Mouse (Mus musculus) CH12.LX (cell line): ENCODE data around the gene Slc2a4. TPM values are rescaled to one million over a fixed set of nuclear protein-coding genes. Genes with fewer than 3 reads are reported as not detected.

ENCODE experiments used
- DNase-seq: peaks from one replicate; pipeline ENCODE4 v3.0.0-alpha.2; 2013; ENCODE audit errors: extremely low read depth
- H3K27ac ChIP-seq: 2 replicates; pipeline ENCODE4 v1.5.1; 2012; ENCODE audit warnings: low read depth, mild to moderate bottlenecking, control low read depth, moderate library complexity; ENCODE audit not compliant: insufficient read depth
- H3K27me3 ChIP-seq: replicated peaks from 2 replicates; pipeline ENCODE3; 2012; ENCODE audit warnings: inconsistent platforms
- H3K36me3 ChIP-seq, 2 experiments: replicated peaks in 1 of 2; 2 replicates each; pipeline versions ENCODE3 to v1.6.1; 2012; ENCODE audit warnings: inconsistent platforms in 1 of 2, low read length in 1 of 2, mild to moderate bottlenecking in 1 of 2, mixed read lengths in 1 of 2, moderate library complexity in 1 of 2; ENCODE audit not compliant: control insufficient read depth in 1 of 2, insufficient read depth in 1 of 2
- H3K4me1 ChIP-seq, 2 experiments: 2 replicates each; pipeline ENCODE4 v1.6.1; 2012; ENCODE audit warnings: inconsistent platforms in 1 of 2, moderate library complexity in 1 of 2; ENCODE audit not compliant: insufficient read depth in 2 of 2, control insufficient read depth in 1 of 2
- H3K4me2 ChIP-seq: 2 replicates; pipeline ENCODE4 v1.6.1; 2012; ENCODE audit warnings: low read depth, mild to moderate bottlenecking, control low read depth; ENCODE audit not compliant: poor library complexity, insufficient read depth, severe bottlenecking
- H3K4me3 ChIP-seq, 3 experiments: fragments of 150-350 bp in 1 of 3; sonication (generic) in 1 of 3; replicated peaks in 1 of 3; 2 replicates each; pipeline versions ENCODE3 to v1.5.1; 2011 to 2012; ENCODE audit warnings: low read depth in 2 of 3, low read length in 2 of 3, mild to moderate bottlenecking in 2 of 3, moderate library complexity in 2 of 3, control low read depth in 1 of 3, improper control_type of control experiment in 1 of 3, inconsistent platforms in 1 of 3, mixed read lengths in 1 of 3; ENCODE audit not compliant: poor library complexity in 1 of 3
- H3K79me2 ChIP-seq: replicated peaks from 2 replicates; pipeline ENCODE4 v1.6.1; 2012; ENCODE audit warnings: mild to moderate bottlenecking, moderate library complexity; ENCODE audit not compliant: control insufficient read depth, poor library complexity, insufficient read depth, severe bottlenecking; ENCODE audit errors: extremely low read depth
- H3K9ac ChIP-seq: 2 replicates; pipeline ENCODE4 v1.6.1; 2012; ENCODE audit warnings: low read depth, mild to moderate bottlenecking, control low read depth, moderate library complexity; ENCODE audit not compliant: insufficient read depth
- H3K9me3 ChIP-seq: replicated peaks from 2 replicates; pipeline ENCODE3; 2012; ENCODE audit warnings: low read length, inconsistent platforms, mixed read lengths
- BHLHE40 ChIP-seq: IDR thresholded peaks from 2 replicates; pipeline ENCODE4 v1.6.1; 2011; ENCODE audit warnings: mild to moderate bottlenecking, low read depth, low read length, improper control_type of control experiment
- CHD1 ChIP-seq: IDR thresholded peaks from 2 replicates; pipeline ENCODE4 v1.6.1; 2012; ENCODE audit warnings: low read depth, low read length, improper control_type of control experiment, inconsistent platforms
- CHD2 ChIP-seq: IDR thresholded peaks from 2 replicates; pipeline ENCODE4 v1.6.1; 2011; ENCODE audit warnings: low read length, improper control_type of control experiment
- CTCF ChIP-seq, 2 experiments: IDR thresholded peaks in 1 of 2; conservative IDR thresholded peaks in 1 of 2; 2 replicates each; pipeline ENCODE4 v1.5.1; 2011 to 2012; ENCODE audit warnings: low read depth in 2 of 2, low read length in 2 of 2, improper control_type of control experiment in 1 of 2, inconsistent platforms in 1 of 2, mild to moderate bottlenecking in 1 of 2, moderate library complexity in 1 of 2
- E2F4 ChIP-seq: IDR thresholded peaks from 2 replicates; pipeline ENCODE4 v1.6.1; 2011; ENCODE audit warnings: low read depth, low read length, improper control_type of control experiment; ENCODE audit not compliant: insufficient replicate concordance
- ELF1 ChIP-seq: IDR thresholded peaks from 2 replicates; pipeline ENCODE4 v1.6.1; 2014; ENCODE audit warnings: low read depth, mild to moderate bottlenecking, inconsistent platforms, low read length, improper control_type of control experiment
- EP300 ChIP-seq: IDR thresholded peaks from 2 replicates; pipeline ENCODE4 v1.6.1; 2011; ENCODE audit warnings: low read length, improper control_type of control experiment
- ETS1 ChIP-seq: conservative IDR thresholded peaks from 2 replicates; pipeline ENCODE4 v1.6.1; 2012; ENCODE audit warnings: low read depth, mild to moderate bottlenecking, inconsistent platforms, low read length, improper control_type of control experiment, moderate library complexity
- GABPA ChIP-seq: IDR thresholded peaks from 2 replicates; pipeline ENCODE4 v1.6.1; 2012; ENCODE audit warnings: low read depth, low read length, improper control_type of control experiment, inconsistent platforms; ENCODE audit not compliant: insufficient replicate concordance
- HCFC1 ChIP-seq: IDR thresholded peaks from 2 replicates; pipeline ENCODE4 v1.6.1; 2012; ENCODE audit warnings: low read depth, mild to moderate bottlenecking, inconsistent platforms, low read length, improper control_type of control experiment
- IRF4 ChIP-seq: IDR thresholded peaks from 2 replicates; pipeline ENCODE4 v1.6.1; 2014; ENCODE audit warnings: low read depth, mild to moderate bottlenecking, inconsistent platforms, low read length, improper control_type of control experiment
- JUN ChIP-seq: IDR thresholded peaks from 2 replicates; pipeline ENCODE4 v1.6.1; 2011; ENCODE audit warnings: low read depth, mild to moderate bottlenecking, low read length, improper control_type of control experiment, moderate library complexity; ENCODE audit not compliant: insufficient read depth
- KAT2A ChIP-seq: IDR thresholded peaks from 2 replicates; pipeline ENCODE4 v1.6.1; 2012; ENCODE audit warnings: low read length, improper control_type of control experiment, inconsistent platforms; ENCODE audit not compliant: insufficient replicate concordance
- MAX ChIP-seq: IDR thresholded peaks from 2 replicates; pipeline ENCODE4 v1.6.1; 2011; ENCODE audit warnings: low read length, improper control_type of control experiment
- MEF2A ChIP-seq: IDR thresholded peaks from 2 replicates; pipeline ENCODE4 v1.6.1; 2014; ENCODE audit warnings: low read depth, mild to moderate bottlenecking, inconsistent platforms, low read length, improper control_type of control experiment, borderline replicate concordance
- MXI1 ChIP-seq: IDR thresholded peaks from 2 replicates; pipeline ENCODE4 v1.6.1; 2011; ENCODE audit warnings: mild to moderate bottlenecking, low read depth, low read length, improper control_type of control experiment
- MYC ChIP-seq: IDR thresholded peaks from 2 replicates; pipeline ENCODE4 v1.6.1; 2011; ENCODE audit warnings: low read depth, mild to moderate bottlenecking, improper control_type of control experiment, low read length
- NRF1 ChIP-seq: IDR thresholded peaks from 2 replicates; pipeline ENCODE4 v1.6.1; 2014; ENCODE audit warnings: low read depth, mild to moderate bottlenecking, inconsistent platforms, low read length, improper control_type of control experiment, moderate library complexity
- POLR2A ChIP-seq: IDR thresholded peaks from 2 replicates; pipeline ENCODE4 v1.6.1; 2011; ENCODE audit warnings: low read depth, mild to moderate bottlenecking, improper control_type of control experiment, low read length
- POLR2AphosphoS2 ChIP-seq: IDR thresholded peaks from 2 replicates; pipeline ENCODE4 v1.6.1; 2011; ENCODE audit warnings: low read depth, low read length, improper control_type of control experiment
- RAD21 ChIP-seq: IDR thresholded peaks from 2 replicates; pipeline ENCODE4 v1.6.1; 2011; ENCODE audit warnings: low read depth, mild to moderate bottlenecking, low read length, improper control_type of control experiment, moderate library complexity
- RCOR1 ChIP-seq: conservative IDR thresholded peaks from 2 replicates; pipeline ENCODE4 v1.6.1; 2012; ENCODE audit warnings: low read depth, mild to moderate bottlenecking, inconsistent platforms, low read length, improper control_type of control experiment
- SIN3A ChIP-seq: IDR thresholded peaks from 2 replicates; pipeline ENCODE4 v1.6.1; 2012; ENCODE audit warnings: low read length, improper control_type of control experiment, inconsistent platforms
- SMC3 ChIP-seq: IDR thresholded peaks from 2 replicates; pipeline ENCODE4 v1.6.1; 2011; ENCODE audit warnings: low read depth, low read length, improper control_type of control experiment
- TBP ChIP-seq: conservative IDR thresholded peaks from 2 replicates; pipeline ENCODE4 v1.6.1; 2011; ENCODE audit warnings: low read depth, low read length, improper control_type of control experiment
- TCF12 ChIP-seq: IDR thresholded peaks from 2 replicates; pipeline ENCODE4 v1.6.1; 2014; ENCODE audit warnings: low read depth, mild to moderate bottlenecking, inconsistent platforms, low read length, improper control_type of control experiment
- UBTF ChIP-seq: IDR thresholded peaks from 2 replicates; pipeline ENCODE4 v1.6.1; 2012; ENCODE audit warnings: low read depth, mild to moderate bottlenecking, inconsistent platforms, low read length, improper control_type of control experiment, moderate library complexity
- USF2 ChIP-seq: conservative IDR thresholded peaks from 2 replicates; pipeline ENCODE4 v1.6.1; 2011; ENCODE audit warnings: low read depth, low read length, improper control_type of control experiment
- ZKSCAN1 ChIP-seq: IDR thresholded peaks from 2 replicates; pipeline ENCODE4 v1.6.1; 2012; ENCODE audit warnings: low read depth, inconsistent platforms, low read length, improper control_type of control experiment, borderline replicate concordance
- ZMIZ1 ChIP-seq: IDR thresholded peaks from 2 replicates; pipeline ENCODE4 v1.6.1; 2012; ENCODE audit warnings: low read depth, mild to moderate bottlenecking, inconsistent platforms, low read length, improper control_type of control experiment
- ZNF384 ChIP-seq: IDR thresholded peaks from 2 replicates; pipeline ENCODE4 v1.6.1; 2012; ENCODE audit warnings: low read depth, low read length, improper control_type of control experiment, inconsistent platforms
- dilution Hi-C: fragments of 300-500 bp; cut with MboI; formaldehyde crosslinking; loops from 2 replicates; pipeline ENCODE4 v1.14.3; 2020; ENCODE audit warnings: low sequenced_read_pairs; ENCODE audit not compliant: extremely low pct_unique_long_range_greater_than_20kb, extremely low pct_ligation_motif_present
- in situ Hi-C: fragments of 300-500 bp; cut with MboI; formaldehyde crosslinking; loops from 3 replicates; pipeline ENCODE4 v1.14.3; 2019; ENCODE audit warnings: low sequenced_read_pairs, low pct_ligation_motif_present, low pct_unique_long_range_greater_than_20kb, mixed read lengths
- polyA plus RNA-seq: library from polyadenylated mRNA; unstranded; fragments of >175 nt; gene quantifications from 2 replicates; pipeline ENCODE4 v1.2.1, GENCODE M21; 2012; ENCODE audit warnings: low read depth; ENCODE audit not compliant: insufficient read length
- total RNA-seq, 2 experiments: library from RNA; depleted of rRNA; stranded (reverse); fragments of 300-350 nt in 1 of 2; fragments of >200 nt in 1 of 2; gene quantifications; 2 replicates each; pipeline ENCODE4 v1.2.3; 2012 to 2014

Gene Slc2a4
- total and polyA plus RNA-seq, 3 experiments = 2.3 to 3.8 (median 2.6) TPM

GRCm38 (mm10) chr11:69982225-69982624 lies 34.2 kb upstream of the Slc2a4 start, which contains the start of gene Elp5:
Elp5 (minus strand) TSS chr11:69982517.
- peak within 1 kb of the TSS; percentile 57 for H3K27ac ChIP-seq
- dilution Hi-C loops = no loop called here
- in situ Hi-C loops = no loop called here

GRCm38 (mm10) chr11:69981141-69981762 lies 33.3 kb upstream of the Slc2a4 start, which contains the start of gene Ctdnep1:
Ctdnep1 (plus strand) TSS chr11:69981156.
- peaks cover 29 to 57% of the 10 kb centered on the region in 2 experiments for H3K36me3 ChIP-seq
- peaks cover 45% of the 10 kb centered on the region for H3K79me2 ChIP-seq
- in situ Hi-C loops (no loop called here), dilution Hi-C loops (no loop called here)
- H3K9me3 ChIP-seq = peaks cover 2% of the 10 kb centered on the region
- DNase-seq = no peak
- H3K4me1 ChIP-seq = peaks cover 5 to 33% of the 10 kb centered on the region in 2 experiments
- no peaks in the 10 kb centered on the region for H3K27me3 ChIP-seq
- H3K4me3 ChIP-seq = peak within 1 kb of the TSS; percentile 76 to 98 (median 82)
- peak within 1 kb of the TSS; percentile 71 for H3K27ac ChIP-seq
- peak within 1 kb of the TSS; percentile 91 for H3K4me2 ChIP-seq
- peak within 1 kb of the TSS; percentile 89 for H3K9ac ChIP-seq
- TF ChIP-seq GABPA (no peak), NRF1 (no peak), SIN3A (peak; percentile 55; the same call in 1 of the 2 replicates), POLR2A (no peak), HCFC1 (no peak), JUN (no peak), CTCF (conservative IDR thresholded peaks at IDR 0.05 in 1 of 2, IDR thresholded peaks at IDR 0.05 in 1 of 2; ENCODE audit: low read depth in 2 of 2, low read length in 2 of 2) (no peak), IRF4 (0 out of 2 replicates have a peak, but pooled peaks have one; percentile 10), ETS1 (no peak), ZKSCAN1 (no peak), MEF2A (no peak), KAT2A (no peak), TCF12 (peak; percentile 52; the same call in 1 of the 2 replicates), ZMIZ1 (no peak), CHD2 (no peak; the same call in 1 of the 2 replicates), USF2 (no peak), ZNF384 (no peak), MAX (no peak), RAD21 (no peak), CHD1 (no peak), BHLHE40 (0 out of 2 replicates have a peak, but pooled peaks have one; percentile 4), TBP (no peak), UBTF (no peak), POLR2AphosphoS2 (no peak), EP300 (no peak), MXI1 (peak; percentile 22; the same call in 1 of the 2 replicates), MYC (no peak), RCOR1 (no peak), ELF1 (no peak), E2F4 (no peak), SMC3 (no peak)

More at GRCm38 (mm10) chr11:69982225-69982624, 34.2 kb upstream of the Slc2a4 start, which contains the start of gene Elp5:
- peaks cover 45% of the 10 kb centered on the region for H3K79me2 ChIP-seq
- peaks cover 5 to 33% of the 10 kb centered on the region in 2 experiments for H3K4me1 ChIP-seq
- peaks cover 2% of the 10 kb centered on the region for H3K9me3 ChIP-seq
- H3K9ac ChIP-seq = peak within 1 kb of the TSS; percentile 89
- peak within 1 kb of the TSS; percentile 76 to 92 (median 82) for H3K4me3 ChIP-seq
- H3K27me3 ChIP-seq = no peaks in the 10 kb centered on the region
- DNase-seq = no peak
- TF ChIP-seq JUN = no peak
- TF ChIP-seq POLR2A = 0 out of 2 replicates have a peak, but pooled peaks have one; percentile 21
- TF ChIP-seq EP300 = no peak
- peaks cover 32 to 58% of the 10 kb centered on the region in 2 experiments for H3K36me3 ChIP-seq
- peak within 1 kb of the TSS; percentile 91 for H3K4me2 ChIP-seq
